Mouse (Mus musculus) layer of hippocampus, adult 2 months (tissue): ENCODE results near the gene Vdac2. TPM values are rescaled to one million over a fixed set of nuclear protein-coding genes. Genes with fewer than 3 reads are reported as not detected.

Source experiments
- DNase-seq, 2 experiments: peaks; one replicate each; pipeline ENCODE4 v3.0.0; 2022; ENCODE audit warnings: low spot score in 2 of 2
- H3K27ac ChIP-seq: fragments of 200-600 bp; 2 replicates; pipeline ENCODE4 v1.8.1; 2022
- H3K4me3 ChIP-seq: fragments of 200-600 bp; 2 replicates; pipeline ENCODE4 v1.8.1; 2022; ENCODE audit warnings: mild to moderate bottlenecking
- CTCF ChIP-seq: fragments of 200-600 bp; conservative IDR thresholded peaks from 2 replicates; pipeline ENCODE4 v1.8.1; 2022; ENCODE audit warnings: antibody characterized with exemption, mild to moderate bottlenecking, moderate library complexity
- long read RNA-seq, 2 experiments: library from polyadenylated mRNA; stranded (forward); transcript quantifications; one replicate each; pipeline ENCODE4 v2.0.0; 2021; ENCODE audit warnings: borderline mapping rate in 2 of 2
- total RNA-seq, 2 experiments: library from RNA; stranded (reverse); gene quantifications; 2 replicates each; pipeline ENCODE4 v1.2.3; 2021

Vdac2 gene
- total RNA-seq = 100 to 1,000 TPM; 223 to 230 TPM
- long read RNA-seq, experiment 1, transcript Vdac2-201 (10 exons, 1,954 nt) = major isoform, 144 of 157 reads
- long read RNA-seq, experiment 1, partial matches to known transcripts = 10 of 157 reads
- long read RNA-seq, experiment 1, other reads (novel, unspliced or antisense) = 3 of 157 reads
- long read RNA-seq, experiment 2, transcript Vdac2-201 (10 exons, 1,954 nt) = major isoform, 192 of 208 reads
- long read RNA-seq, experiment 2, partial matches to known transcripts = 7 of 208 reads
- long read RNA-seq, experiment 2, other reads (novel, unspliced or antisense) = 9 of 208 reads

DNA sequence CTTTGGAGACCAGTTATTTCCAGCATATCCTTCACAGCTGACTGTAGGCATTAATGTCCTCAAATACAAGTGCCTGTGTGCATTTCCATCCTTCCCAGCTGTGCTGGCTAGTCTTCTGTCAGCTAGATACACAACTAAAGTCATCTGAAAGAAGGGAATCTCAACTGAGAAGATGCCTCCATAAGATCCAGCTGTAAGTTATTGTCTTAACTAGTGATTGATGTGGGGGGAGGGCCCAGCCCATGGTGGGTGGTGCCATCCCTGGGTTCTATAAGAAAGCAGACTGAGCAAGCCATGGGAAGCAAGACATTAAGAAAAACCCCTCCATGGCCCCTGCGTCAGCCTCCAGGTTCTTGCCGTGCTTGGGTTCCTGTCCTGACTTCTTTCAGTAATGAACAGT is at the start of gene Vdac2:
Gene Vdac2, plus strand, starts transcription at position 301 of the 400 bp plus-strand sequence.
- peak within 1 kb of the TSS; percentile 29; the same call in 1 of the 2 replicates for H3K27ac ChIP-seq
- no peak for TF ChIP-seq CTCF
- DNase-seq = no peak
- H3K4me3 ChIP-seq = no peak within 1 kb of the TSS

DNA sequence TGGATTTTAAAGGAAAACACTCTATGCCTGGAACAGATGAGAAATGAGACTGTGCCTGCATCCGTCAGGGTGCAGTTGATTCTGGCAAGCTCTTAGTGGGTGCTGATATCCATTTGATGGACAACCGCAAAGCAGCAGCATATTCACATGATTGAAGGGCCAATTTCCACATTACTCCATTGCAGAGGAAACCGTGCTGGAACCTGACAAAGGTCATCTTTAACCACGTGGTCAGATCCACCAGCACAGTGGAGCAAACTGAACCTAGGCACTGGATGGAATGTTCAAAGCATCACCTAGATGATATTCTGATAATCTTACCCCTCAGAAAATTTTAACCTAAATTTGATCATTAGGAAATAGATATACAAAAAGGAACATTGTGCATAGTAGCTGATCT is 48.8 kb upstream of the Vdac2 start:
- no peak overlapping the region for H3K27ac ChIP-seq
- no peak for TF ChIP-seq CTCF
- DNase-seq = no peak

GRCm38 (mm10) chr14:21786500-21786899 is 38.5 kb upstream of the Vdac2 start:
- TF ChIP-seq CTCF = no peak
- no peak overlapping the region for H3K4me3 ChIP-seq
- no peak for DNase-seq
- no peak overlapping the region for H3K27ac ChIP-seq

More for the DNA sequence above, 48.8 kb upstream of the Vdac2 start:
- no peak overlapping the region for H3K4me3 ChIP-seq

- no peak for DNase-seq
- TF ChIP-seq CTCF = no peak
- Histone ChIP-seq H3K4me3 (no peak overlapping the region), H3K27ac (no peak overlapping the region)
Observed at GRCm38 (mm10) chr14:21787374-21787773, 37.7 kb upstream of the Vdac2 start.

DNA sequence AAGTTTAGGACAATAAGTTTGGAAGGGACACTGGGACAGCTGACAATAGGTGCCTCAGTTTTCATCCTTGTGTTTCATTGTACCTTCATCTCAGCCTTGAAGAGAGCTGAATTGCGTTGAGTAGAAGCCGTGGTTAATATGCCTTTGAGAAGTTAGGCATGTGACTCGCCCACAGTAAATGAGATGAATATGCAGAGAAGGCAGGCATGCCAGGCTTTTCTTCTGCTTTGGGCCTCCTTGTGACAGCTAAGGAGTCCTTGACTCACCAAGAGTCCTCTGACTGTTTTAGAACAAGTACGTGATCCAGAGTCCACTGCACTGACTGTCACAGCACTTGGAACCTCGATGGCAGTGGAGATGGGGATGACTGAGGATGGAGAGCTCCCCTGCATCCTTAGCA is 36.9 kb upstream of the Vdac2 start:
- Histone ChIP-seq H3K4me3 (no peak overlapping the region), H3K27ac (no peak overlapping the region)
- no peak for TF ChIP-seq CTCF
- DNase-seq = peak in 1 of 2 experiments; percentile 24

- DNase-seq = no peak
- Histone ChIP-seq H3K4me3 (no peak overlapping the region), H3K27ac (no peak overlapping the region)
- TF ChIP-seq CTCF = no peak
Observed at GRCm38 (mm10) chr14:21790585-21791251, 34.3 kb upstream of the Vdac2 start.

DNA sequence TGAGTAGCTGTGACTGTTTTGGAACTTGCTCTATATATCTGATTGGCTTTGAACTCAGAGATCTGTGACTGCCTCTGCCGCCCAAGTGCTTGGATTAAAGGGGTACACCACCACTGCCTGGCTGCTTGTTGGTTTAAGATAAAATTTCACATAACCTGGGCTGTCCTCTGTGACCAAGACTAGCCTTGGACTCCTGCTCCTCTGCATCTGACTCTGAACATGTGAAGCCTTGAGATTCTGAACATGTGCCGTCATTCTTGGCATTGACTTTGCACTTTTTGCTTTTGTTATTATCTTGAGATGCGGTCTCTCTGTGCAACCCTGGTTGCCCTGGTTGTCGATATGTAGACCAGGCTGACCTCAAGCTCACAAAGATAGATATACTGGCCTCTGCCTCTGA is 33.3 kb upstream of the Vdac2 start:
- Histone ChIP-seq H3K4me3 (no peak overlapping the region), H3K27ac (no peak overlapping the region)
- TF ChIP-seq CTCF = no peak
- no peak for DNase-seq

DNA sequence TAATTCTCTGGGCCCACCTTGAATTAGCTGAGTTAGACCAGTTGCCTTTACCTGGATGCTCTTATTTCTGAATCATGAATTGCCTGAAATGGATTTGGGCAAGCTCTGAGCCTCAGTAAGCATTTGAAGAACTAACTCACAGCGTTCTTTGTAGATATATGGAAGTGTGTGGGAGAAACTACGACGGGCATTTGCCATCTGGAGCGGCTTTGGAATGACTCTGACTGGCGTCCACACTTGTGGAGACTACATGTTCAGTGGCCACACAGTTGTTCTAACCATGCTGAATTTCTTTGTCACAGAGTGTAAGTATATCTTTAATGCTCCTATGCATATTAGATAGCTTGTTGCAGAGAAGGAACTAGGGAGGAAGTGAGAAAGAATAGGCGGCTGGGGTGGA is 32.8 kb upstream of the Vdac2 start:
- TF ChIP-seq CTCF = no peak
- Histone ChIP-seq H3K27ac (no peak overlapping the region), H3K4me3 (no peak overlapping the region)
- DNase-seq = no peak

DNA sequence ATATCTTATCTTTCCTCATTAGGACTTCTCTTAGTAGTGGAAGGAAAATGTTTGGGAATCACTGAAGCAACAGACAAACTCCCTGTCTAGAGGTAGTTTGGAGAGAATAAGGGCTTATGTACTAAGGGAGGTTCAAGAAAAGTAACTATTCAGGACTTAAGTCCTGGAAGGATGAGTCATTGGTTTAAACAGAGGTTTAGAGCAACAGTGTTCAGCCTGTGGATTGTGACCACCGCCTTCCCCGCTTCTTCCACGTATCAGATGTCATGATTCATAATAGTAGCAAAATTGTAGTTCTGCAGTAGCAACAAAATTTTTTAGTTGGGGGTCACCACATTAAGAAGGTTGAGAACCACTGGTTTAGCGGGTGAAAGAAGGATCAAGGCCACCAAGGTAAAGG is 24.4 kb upstream of the Vdac2 start:
- DNase-seq = no peak
- TF ChIP-seq CTCF = no peak
- no peak overlapping the region for H3K27ac ChIP-seq
- H3K4me3 ChIP-seq = no peak overlapping the region

- Histone ChIP-seq H3K27ac (no peak overlapping the region), H3K4me3 (no peak overlapping the region)
- no peak for TF ChIP-seq CTCF
- DNase-seq = no peak
Observed at GRCm38 (mm10) chr14:21801624-21802023, 23.4 kb upstream of the Vdac2 start.

DNA sequence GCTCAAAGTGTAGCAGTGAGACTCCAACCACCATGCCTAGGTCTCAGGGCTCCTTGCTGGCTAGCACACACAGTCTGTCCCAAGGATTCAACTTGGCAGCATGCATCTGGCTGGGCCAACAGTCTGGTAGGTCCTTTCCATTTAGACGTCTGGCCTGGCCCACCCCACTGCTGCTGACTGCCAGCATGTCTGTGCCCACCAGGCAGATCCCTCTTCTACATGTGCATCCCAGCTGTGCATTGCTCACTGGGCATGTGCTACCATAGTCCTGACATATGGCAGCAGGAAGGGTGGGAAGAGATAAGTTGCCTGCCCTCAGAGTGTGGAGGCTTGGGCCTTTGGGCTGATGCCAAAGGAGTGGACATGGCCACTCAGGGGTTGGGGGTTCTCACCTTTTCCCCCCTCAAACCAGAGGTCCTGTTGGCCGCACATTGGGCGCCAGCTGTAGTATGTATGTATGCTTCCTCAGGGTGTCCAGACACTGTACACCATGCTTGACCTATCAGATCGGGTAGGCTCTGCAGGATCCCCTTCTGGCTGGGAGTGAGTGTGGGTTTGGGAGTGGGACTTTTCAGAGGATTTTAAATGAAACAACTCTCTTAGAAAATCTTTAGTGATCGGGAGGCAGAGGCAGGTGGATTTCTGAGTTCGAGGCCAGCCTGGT is 22.4 kb upstream of the Vdac2 start:
- DNase-seq = no peak
- no peak overlapping the region for H3K4me3 ChIP-seq
- H3K27ac ChIP-seq = no peak overlapping the region
- no peak for TF ChIP-seq CTCF

- no peak for TF ChIP-seq CTCF
Observed at GRCm38 (mm10) chr14:21806203-21806602, 18.8 kb upstream of the Vdac2 start.

GRCm38 (mm10) chr14:21806631-21807160 is 18.3 kb upstream of the Vdac2 start:
- no peak overlapping the region for H3K4me3 ChIP-seq
- no peak overlapping the region for H3K27ac ChIP-seq
- DNase-seq = no peak
- no peak for TF ChIP-seq CTCF

More at GRCm38 (mm10) chr14:21806203-21806602, 18.8 kb upstream of the Vdac2 start:
- Histone ChIP-seq H3K4me3 (no peak overlapping the region), H3K27ac (no peak overlapping the region)
- no peak for DNase-seq
